Mouse (Mus musculus) lung, postnatal 25 days (tissue): Measurements from ENCODE around the gene Plxnc1.

Source experiments
- DNase-seq: peaks from one replicate; pipeline ENCODE4 v3.0.0; 2022; ENCODE audit warnings: low spot score

Plxnc1 gene

DNA sequence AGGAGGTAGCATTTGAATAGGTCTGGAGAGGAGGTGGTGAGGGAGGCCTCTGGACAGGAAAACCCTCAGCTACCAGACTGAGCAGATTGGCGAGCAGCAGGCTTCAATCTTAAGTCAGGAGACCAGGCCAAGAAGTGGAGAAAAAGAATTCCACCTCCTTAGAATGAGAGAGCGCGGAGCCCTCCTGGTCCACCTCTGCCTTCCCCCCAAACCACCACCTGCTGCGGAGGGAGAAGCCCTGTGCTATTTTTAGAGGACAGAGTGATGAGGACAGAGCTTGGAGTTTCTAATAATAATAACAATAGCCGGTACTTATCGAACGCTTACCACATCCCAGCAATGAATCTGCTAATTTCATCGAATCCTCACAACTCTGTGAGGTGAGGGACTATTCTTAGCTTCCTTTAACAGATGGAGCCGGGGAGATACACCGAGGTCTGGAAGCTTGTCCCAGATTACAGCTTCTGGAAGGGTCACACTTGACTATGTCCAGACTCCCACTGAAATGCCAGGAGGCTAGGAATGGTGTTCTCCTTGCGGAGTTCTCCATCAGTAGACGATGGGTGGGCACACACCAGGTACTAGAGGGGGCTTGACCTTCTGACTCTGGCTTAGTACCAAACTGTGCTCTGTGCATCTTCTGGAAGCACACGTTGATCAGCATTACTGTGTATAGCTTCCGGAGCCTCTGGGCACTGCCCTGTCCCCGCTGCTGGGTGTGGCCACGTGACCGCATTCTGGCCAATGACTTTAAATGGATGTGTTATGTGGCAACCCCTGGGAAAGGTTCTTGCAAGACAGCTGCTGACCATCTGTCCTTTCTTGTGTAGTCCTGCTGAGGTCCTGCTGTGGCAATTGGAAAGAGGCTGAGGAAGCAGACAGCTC is 125.6 kb downstream of the Plxnc1 start:
- peak; percentile 23 for DNase-seq

DNA sequence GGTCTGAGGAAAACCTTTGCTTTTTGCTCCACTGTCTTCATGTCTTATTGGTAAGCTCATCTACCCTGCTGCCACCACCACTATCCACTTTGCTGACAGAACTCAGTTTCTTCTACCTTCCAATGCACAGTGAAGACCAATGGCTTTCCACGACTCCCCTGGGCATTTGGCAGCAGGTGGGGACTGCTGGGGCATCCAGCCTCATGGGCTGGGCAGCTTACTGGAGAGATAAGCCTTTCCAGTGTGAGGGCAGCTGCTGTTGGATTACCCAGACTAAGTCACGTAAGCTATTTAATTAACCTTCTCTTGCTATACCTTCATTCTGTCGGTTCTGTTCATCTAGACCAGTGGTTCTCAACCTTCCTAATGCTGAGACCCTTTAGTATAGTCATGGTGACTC is 126.5 kb downstream of the Plxnc1 start:
- DNase-seq: no peak

DNA sequence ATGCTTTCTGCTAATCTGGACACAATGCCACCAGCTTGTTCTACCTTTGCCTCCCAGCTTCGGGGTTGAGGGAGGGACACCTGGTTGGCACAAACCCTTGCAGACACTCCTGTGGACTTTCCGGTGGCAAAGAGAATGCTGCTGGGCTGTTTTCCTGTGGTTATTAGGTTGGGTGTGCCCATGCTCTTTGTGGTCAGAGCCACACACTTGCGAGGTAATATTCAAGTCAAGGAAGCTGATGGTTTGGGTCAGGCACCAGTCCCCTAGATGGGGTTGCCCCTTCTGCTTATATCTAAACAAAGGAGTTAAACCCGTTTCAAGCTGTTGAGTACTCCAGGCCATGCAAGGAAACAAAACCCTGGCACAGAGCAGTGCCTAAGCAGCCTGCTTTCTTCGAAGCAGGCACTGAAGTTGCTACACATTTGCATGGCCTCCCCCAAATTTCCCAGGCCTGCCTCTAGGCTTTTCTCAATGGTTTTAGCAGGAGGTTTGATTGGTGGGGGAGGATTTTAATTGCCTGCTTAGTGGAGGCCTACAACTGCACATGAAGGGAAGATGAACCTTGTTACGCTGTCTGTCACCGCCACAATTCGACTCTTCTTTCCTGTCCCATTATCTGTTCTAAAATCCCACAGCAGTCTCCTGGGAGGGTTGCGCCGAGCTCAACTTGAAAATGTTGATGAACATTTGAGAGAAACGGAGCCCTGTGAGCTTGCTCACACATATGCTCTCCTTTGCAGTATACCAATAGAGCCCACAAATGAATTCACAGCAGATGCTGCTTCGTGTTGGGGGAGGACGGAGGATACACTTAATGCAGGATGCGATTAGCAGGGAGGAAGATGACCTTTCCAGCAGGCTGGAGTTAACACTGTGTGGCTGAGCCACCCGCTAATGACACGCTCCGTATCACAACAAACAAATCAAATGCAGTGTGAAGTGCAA is 132.5 kb downstream of the Plxnc1 start:
- DNase-seq: no peak

DNA sequence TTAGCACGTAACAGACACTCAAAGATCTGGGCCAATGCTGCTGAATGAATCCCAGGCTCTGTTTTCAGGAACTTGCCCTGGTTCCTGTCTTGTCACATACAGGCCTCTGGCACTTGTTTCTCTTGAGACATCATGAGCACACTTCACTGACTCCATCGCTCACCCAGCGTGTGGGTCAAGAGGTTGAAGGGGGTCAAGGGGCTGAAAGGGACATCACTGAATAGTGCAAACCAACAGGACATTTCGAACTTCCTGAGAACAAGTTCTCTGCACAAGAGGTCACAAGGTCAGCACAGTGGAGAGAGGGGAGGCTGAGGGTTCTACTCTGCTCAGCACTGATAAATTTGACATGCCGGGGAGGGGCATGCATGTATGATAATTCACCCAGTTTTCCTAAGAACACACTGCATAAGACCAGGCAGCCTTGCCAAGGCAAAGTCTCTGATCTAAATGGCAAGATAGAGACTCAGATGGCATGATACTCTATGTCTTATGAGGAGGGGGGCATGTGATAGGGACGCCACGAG is 134.6 kb downstream of the Plxnc1 start:
- no peak for DNase-seq

DNA sequence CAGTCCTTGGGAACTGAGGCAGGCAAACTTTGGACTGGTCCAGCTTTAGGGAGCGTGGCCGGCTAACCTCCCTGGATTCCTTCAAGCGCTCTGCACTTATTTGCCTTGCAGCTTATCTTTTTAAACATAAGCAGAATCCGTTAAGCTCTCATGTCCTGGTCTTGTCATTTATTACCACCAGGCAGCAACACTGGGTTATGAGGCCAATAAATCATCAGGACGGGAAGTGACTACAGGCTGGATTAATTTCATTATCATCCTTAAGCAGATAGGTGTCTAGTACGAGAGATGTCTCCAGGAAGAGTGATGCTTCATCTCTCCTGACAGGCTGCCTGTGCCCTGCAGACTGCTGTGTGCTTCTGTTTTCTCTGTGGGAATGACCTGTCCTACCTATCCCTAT is 136.4 kb downstream of the Plxnc1 start:
- no peak for DNase-seq

DNA sequence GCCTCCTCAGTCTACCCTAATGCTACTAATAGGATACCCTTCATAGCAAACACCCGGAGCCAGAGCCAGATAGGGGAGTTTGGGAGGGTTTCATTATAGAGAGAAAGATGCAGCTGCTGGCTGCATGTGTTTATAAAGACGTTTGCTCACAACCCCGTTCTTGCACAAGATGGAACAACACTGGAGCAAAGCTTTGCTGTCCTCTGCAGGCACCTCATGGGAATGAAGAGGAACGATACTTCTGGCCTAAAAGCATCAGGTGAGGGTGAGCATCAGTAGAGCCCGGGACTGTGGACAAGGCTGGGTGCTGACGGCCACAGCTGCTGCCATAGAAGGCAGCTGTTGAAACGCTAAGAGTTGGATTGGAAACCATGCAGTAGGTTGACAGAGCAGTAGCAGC is 137.3 kb downstream of the Plxnc1 start:
- no peak for DNase-seq

DNA sequence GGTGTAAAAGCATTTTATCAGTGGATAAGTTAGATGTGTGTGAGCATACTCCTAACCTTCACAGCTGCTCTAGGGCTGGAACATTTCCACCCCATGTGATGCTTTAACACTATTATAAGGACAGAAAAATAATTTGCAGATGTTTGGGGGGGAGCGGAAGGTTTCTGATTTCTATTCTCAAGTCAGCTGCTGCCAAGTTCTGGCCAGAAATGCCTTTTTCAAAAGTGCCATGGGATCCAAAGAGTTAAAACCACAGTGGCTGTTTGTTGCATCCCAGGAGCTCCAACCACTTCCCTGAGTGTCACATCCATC is 139.8 kb downstream of the Plxnc1 start:
- DNase-seq: no peak

DNA sequence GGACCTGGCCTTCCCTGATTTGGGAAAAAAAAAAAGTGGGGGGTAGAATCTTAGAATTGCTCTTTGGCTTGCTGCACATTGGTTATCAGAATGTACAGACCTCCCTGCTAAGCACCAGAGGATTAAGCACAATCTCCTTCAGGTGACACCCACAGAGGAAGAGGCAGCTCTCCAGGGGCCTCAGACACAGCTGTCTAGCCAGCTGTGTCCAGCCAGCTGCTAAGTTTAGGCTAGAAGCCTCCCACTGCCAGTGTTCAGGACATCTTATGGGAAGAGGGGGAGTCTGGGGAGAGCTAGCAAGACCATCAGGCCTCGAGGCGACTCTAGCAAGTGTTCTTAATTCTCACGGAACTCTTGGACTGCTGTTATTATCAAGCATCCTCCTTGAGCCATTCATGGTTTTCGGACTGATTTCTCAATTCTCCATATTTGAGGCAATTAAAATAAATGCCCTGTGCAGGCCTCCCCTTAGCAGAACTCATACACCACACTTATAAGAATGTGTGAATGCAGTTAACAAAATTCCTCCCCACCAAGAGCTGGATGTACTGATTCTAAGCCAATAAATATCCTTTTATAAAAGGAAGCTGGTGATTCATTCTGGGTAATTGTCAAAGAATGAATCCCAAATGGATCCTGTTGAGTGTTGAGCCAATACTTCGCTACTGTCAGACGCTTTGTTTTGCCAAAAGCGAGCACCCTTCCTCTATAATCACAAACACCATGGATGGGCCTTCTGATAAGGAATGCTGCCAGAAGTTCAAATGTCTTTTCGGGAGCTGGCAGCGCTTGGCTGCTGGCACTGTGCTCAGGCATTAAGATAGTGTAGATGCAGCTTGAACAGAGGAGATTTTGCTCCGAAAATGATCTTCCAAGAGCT is 140.4 kb downstream of the Plxnc1 start:
- peak; percentile 51 for DNase-seq

DNA sequence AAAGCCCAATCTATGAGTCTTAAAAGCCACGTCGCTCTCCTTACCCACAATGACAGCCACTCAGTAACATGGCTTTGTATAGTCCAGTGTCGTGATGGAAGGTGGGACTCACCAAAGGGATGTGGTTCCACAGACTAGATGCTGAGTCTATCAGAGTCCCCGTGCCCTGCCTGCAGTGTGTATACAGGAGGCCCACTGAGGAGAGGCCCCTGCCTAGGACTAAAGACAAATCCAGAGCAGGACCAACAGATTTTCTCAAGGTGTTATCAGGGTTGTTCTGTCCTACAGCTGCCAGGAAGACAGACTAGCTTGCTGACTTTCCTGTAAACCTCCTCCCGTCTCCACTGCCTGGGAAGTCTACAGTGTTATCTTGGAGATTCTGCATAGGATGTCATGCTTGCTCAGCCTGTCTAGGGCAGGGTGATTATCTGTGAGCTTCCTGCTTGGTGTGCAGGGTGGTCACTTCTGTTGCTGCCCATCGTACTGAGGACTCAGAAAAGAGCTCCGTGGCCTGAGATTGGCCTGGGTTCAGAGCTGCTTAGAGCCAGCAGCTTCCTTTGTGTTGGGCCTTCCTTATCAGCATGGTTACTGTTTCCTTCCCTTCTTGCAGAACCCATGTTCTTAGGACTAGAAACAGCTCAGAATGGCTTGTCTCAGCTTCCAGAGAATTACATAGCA is 143.8 kb downstream of the Plxnc1 start:
- no peak for DNase-seq

DNA sequence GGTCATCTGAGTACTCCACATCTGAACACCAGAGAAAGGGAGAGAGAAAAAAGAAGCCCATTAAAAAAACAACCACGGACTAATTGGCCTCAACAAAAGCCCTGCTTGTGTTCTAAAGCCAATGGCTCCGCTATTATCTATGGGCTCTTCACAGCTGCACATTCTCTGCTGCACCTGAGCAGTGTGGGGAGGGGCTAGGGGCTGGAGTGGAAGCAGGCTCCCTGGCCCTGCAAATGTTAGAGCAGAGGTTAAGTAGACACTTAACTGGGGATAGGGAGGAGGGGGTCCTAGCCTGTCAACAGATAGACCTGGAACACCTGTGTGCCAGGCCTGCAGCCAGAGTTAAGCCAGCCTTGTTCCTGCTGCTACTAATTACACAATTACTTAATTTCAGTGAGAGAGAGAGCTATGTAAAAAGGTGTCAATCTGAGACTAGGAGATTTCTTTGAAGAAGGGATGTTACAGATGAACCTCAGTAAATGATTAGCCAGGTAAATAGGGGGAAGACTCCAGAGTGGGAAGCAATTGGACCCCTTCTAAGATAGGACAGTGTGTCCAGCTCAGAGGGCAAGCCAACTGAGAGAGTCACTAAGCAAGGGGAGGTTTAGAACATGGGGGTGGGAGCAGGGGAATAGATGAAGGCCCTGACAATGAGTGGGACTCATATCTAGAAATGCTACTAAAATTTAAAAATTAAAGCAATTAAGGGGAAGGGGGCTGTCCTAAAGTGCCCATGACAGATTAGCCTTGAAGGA is 145.0 kb downstream of the Plxnc1 start:
- DNase-seq: no peak

DNA sequence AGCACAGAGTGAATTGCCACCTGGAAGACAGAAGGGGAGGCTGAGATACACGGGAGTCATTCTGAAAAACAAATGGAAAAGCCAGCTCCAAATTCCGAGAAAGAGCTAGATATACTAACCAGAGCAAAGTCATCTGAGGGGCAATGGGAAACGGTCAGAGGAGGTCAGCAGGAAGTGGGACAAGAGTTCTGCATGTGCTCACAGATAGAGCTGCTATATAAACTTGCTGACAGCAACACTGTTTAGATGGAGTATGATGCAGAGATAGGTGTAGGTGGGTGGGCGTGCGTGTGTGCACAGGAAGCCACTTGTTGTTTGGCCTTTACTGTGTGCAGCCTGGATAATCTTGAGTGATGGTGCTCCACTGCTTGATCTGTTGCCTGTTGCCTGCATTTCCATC is 146.5 kb downstream of the Plxnc1 start:
- no peak for DNase-seq

DNA sequence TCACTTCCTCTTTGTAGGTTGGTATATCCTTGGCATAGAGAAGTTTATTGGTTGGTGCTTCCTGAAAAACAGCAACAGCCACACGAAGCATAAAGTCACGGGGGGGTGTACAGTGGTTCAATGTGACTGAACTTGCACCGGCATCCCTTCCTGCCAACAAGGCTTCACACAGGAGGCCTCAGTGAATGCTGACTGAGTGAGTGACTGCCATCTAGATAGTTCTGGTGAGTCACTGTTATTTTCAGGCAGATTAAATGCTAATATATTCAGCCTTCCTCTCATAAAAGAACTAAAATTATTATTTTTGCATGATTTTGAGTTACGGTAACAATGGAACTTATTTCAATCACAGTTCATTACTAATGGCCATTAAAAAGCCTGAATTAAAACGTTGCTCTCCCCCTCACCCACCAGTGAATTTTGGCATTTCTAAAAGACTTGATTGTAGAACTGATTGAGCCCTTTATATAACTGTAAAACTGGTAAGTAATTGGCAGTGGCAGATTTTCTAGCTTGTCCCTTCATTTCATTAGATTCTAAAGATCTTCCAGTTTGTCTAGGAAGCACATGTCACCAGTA is 149.9 kb downstream of the Plxnc1 start:
- no peak for DNase-seq

DNA sequence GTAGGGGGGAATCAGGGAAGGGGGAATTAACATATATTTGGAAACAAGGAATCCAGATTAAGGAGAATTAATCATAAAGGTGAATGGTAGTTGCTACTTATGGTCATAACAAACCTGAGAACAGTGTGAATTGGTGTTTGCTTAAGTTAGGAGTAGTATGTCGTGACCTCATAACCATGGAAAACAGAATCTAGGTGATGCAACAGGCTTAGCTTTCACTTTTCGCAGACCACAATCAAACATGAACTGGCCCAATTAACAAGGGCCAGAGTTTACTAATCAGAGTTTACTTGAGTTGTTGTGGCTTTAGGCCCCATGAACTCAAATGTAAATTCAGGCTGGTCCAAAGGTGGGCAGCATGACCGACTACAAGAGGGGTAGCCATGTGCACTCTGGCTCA is 150.7 kb downstream of the Plxnc1 start:
- DNase-seq: no peak

DNA sequence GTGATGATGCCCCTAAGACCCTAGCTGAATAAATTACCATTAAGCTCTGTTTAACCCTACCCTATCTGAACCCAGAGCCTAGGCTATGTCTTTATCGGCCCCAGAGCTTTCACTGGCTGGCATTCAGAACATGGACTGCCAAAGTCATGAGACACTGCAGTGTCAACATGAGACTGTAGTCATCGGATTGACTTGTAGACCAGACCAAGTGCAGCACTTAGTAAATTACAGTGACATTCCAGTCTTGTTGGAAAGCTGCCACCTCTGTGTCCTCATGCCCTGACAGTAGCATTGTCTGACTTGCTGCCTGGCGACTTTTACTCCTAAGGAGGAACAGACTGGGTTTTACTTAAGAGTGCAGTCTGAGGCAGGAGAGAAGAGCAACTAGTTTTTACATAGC is 155.4 kb downstream of the Plxnc1 start:
- peak; percentile 45 for DNase-seq

DNA sequence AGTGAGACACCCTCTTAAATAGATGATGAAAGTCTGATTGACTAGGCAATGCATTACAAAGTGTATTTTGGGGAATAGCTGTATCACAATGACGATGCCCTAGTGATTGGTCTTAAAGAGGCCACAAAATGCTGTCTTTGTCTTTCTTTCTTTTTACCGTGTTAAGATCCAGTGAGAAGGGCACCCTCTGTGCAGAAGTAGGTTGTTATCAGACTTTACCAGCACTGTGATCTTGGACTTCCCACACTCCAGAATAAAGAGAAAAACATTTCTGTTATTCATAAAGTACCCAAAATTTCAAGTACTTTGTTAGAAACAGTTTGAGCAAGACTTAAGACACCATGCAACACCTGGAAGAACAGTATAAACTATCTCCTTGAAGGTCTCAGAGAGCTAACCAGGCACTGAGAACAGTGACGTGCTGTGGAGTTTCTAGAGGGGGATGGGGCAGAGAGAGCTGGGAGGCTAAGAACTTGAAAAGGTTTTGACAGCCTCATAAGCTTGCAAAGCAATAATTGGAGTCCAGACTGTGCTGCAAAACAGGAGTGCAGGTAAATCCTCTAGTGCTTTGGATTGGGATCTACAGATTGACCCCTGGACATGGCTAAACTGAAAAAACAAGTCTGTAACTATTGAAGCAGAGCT is 163.9 kb downstream of the Plxnc1 start:
- DNase-seq: no peak

DNA sequence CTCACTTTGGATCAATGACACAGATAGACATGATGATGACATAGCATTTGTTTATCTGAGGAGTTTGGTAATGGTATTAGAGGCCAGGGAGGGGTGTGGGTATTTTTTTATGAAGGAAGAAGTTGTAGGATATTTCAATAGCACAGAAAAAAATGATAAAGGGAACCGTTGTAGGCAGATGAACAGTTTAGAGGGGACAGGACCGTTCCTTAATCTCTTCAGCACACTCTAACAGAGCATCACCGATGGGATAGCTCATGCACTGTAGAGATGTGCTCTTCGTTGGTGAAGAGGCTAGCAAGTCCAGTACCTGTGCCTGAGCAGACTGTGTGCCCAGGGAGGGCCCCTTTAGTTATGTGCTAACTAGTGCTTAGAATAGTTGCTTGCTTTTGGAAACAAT is 165.3 kb downstream of the Plxnc1 start:
- no peak for DNase-seq

DNA sequence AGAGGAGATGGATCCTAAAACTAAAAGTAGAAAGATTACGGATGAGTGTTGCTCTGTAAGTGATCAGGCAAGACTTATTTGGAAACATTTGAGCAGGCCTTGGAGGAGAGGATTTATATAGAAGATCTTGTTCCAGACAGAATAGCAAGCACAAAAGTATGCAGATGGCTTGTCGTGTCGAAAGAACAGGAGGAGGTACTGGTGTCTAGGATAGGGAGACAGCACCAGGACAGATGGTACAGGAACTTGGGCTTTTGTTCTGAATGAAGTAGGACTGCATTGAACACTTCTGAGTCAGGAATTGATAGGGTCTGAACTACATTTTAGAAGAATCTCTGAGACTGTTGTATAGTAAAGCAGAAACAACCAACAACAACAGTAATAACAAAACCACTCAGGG is 167.1 kb downstream of the Plxnc1 start:
- DNase-seq: no peak

DNA sequence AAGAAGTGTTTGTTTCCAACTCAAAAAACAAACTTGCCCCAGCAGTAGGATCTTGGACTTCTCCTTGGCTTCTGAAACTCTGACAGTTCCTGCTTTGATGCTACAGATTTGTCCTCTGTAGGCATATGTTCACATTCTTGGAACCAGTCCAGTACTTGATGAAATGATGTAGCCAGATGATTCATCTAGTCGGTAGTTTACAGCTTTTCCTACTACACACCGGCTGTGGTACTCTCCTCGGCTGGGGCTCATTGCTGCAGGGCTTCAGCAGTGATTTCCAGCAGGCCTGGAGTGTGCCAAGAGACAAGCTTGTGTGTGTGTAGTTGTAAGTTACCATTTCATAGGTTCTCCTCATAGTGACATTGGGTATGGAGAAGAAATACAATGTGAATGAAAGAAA is 173.1 kb downstream of the Plxnc1 start:
- DNase-seq: no peak

DNA sequence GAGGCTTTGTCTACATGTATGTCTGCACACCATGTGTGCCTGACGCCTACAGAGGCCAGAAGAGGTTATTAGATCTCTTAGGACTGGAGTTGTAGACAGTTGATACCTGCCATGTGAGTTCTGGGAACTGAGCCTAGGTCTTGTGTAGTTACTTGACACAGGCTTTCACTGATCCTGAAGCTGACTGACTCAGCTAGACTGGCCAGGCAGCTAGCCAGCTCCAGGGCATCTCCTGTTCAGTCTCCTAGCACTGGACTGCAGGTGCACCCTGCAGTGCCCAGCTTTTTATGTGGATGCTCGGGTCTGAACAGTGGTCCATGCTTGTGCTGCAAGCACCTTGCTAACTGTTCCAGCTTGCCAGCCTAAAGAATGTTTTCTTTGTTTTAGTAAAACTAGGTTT is 197.6 kb downstream of the Plxnc1 start:
- DNase-seq: no peak

DNA sequence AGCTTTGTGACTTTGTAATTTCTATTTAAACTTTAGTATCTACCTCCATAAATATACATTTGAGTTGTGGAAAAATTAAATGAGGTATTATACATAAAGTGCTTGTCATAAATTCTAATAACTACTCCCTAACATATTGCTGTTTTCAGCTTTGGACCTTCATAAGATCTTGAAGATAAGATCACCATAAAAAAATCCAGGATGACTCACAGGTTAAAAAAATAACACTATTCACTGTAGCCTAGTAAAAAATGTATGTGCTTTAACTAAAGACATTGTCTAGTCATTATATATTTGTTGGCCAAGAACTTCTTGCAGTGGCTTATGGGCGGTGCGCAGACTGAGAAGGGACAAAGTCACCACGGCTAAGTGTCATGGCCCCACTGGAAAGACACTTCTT is 203.2 kb downstream of the Plxnc1 start:
- DNase-seq: no peak
